Mouse (Mus musculus): ENCODE measurements around the gene Zfpm1. TPM values are rescaled to one million over a fixed set of nuclear protein-coding genes. Genes with fewer than 3 reads are reported as not detected.
A peak's percentile ranks its signal among the peaks of the same experiment; 100 is the strongest.

Gene Zfpm1
- 2.5 and 3.3 TPM in 2 replicates for polyA plus RNA-seq (2016; fragmentation: Nextera tagmentation; extraction: Ambion mirVana)

GRCm38 (mm10) chr8:122282035-122282358, at the start of gene Zfpm1:
Gene Zfpm1 (plus strand): TSS chr8:122282141.
- Histone ChIP-seq H3K4me2 (replicated peaks) (peak within 1 kb of the TSS; percentile 98), H3K9ac (peak within 1 kb of the TSS; percentile 79), H3K27ac (peak within 1 kb of the TSS; percentile 73), H3K27me3 (peaks cover 35% of the 10 kb centered on the region), H3K4me1 (peaks cover 60% of the 10 kb centered on the region), H3K36me3 (no peaks in the 10 kb centered on the region), H3K9me3 (replicated peaks) (no peaks in the 10 kb centered on the region), H3K4me3 (peak within 1 kb of the TSS; percentile 62)
- 2% methylated on average over 31 of the region's 60 CpGs for WGBS
- no peak for ATAC-seq (ENCODE audit: low FRiP score)

DNA sequence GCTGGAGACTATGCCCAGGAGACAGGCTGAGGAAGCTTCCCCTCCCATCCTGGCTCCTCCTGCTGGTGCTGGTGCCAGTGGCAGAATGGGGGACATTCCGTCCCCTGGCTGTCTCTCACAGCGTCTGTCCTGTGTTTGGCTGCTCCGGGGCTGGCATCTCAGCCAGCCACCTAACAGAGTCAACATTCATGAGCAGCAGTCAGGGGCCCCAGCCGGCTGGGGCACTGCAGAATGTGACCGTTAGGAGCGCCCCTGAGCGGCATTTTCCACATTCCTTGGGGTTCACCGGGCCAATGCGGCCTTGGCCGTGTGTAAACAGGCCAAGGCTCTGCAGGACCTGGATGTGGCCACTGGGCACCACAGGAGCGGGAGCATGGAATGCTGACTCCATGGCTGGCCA, 47.9 kb upstream of the Zfpm1 start:
- Histone ChIP-seq H3K27ac (no peak overlapping the region), H3K4me2 (replicated peaks) (no peak overlapping the region), H3K9me3 (replicated peaks) (no peaks in the 10 kb centered on the region), H3K4me1 (peaks cover 34% of the 10 kb centered on the region), H3K36me3 (no peaks in the 10 kb centered on the region), H3K27me3 (peaks cover 39% of the 10 kb centered on the region), H3K4me3 (no peak overlapping the region), H3K9ac (no peak overlapping the region)
- 32% methylated on average over 11 of the region's 11 CpGs for WGBS
- ATAC-seq (ENCODE audit: low FRiP score) = no peak

GRCm38 (mm10) chr8:122236521-122236920, 45.4 kb upstream of the Zfpm1 start:
- Histone ChIP-seq H3K4me1 (peaks cover 11% of the 10 kb centered on the region), H3K9ac (no peak overlapping the region), H3K36me3 (no peaks in the 10 kb centered on the region), H3K9me3 (replicated peaks) (no peaks in the 10 kb centered on the region), H3K27ac (no peak overlapping the region), H3K4me2 (replicated peaks) (no peak overlapping the region), H3K27me3 (peaks cover 16% of the 10 kb centered on the region), H3K4me3 (no peak overlapping the region)
- no peak for ATAC-seq (ENCODE audit: low FRiP score)
- 92% methylated on average over 3 of the region's 3 CpGs for WGBS

DNA sequence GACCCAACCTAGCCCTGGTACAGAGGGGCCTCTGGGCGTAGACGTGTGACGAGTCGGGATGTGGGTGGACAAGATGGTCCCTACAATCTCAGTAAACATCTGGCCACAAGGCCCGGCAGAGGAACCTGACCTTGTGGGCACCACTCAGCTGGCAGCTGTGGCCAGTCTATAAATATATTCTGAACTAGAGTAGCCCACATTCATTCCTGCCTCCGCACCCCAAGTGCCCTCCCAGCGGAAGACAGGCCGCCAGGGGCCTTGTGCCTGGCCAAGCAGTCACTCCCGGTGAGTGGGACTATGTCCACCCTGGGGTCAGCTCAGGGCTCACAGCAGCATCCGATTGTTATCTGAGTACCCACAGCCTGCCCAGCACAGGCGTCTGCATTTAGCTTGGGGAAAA, 43.7 kb upstream of the Zfpm1 start:
- H3K4me1 ChIP-seq = peaks cover 4% of the 10 kb centered on the region; the same call in 1 of the 2 replicates
- 84% methylated on average over 11 of the region's 11 CpGs for WGBS
- no peaks in the 10 kb centered on the region for H3K36me3 ChIP-seq
- H3K9me3 ChIP-seq (replicated peaks) = no peaks in the 10 kb centered on the region
- H3K9ac ChIP-seq = no peak overlapping the region
- H3K4me3 ChIP-seq = no peak overlapping the region
- no peak for ATAC-seq (ENCODE audit: low FRiP score)
- H3K27ac ChIP-seq = no peak overlapping the region
- H3K27me3 ChIP-seq = no peaks in the 10 kb centered on the region
- H3K4me2 ChIP-seq (replicated peaks) = no peak overlapping the region

DNA sequence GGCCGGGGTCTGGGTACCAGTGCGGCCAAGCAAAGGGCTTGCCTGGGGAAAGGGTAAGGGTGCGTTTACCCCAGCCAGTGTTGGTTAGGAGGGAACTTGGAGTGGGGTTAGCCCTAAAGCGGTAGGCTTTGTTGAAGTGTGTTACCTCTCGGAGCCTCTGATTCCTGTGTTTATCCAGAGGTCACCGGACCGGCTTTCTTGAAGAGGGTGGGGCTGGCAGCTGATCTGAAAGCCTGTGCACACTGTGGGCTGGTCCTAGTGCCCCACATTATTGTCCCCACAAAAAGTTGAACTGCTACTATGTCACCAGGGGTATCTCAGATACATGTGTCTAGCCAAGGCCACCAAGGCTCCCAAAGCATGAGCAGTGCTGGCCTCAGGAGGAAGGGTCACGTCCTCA, 43.2 kb upstream of the Zfpm1 start:
- Histone ChIP-seq H3K4me1 (peaks cover 4% of the 10 kb centered on the region; the same call in 1 of the 2 replicates), H3K9ac (no peak overlapping the region), H3K27ac (no peak overlapping the region), H3K9me3 (replicated peaks) (no peaks in the 10 kb centered on the region), H3K36me3 (no peaks in the 10 kb centered on the region), H3K4me3 (no peak overlapping the region), H3K27me3 (no peaks in the 10 kb centered on the region), H3K4me2 (replicated peaks) (no peak overlapping the region)
- ATAC-seq (ENCODE audit: low FRiP score) = no peak
- 72% methylated on average over 8 of the region's 8 CpGs for WGBS

DNA sequence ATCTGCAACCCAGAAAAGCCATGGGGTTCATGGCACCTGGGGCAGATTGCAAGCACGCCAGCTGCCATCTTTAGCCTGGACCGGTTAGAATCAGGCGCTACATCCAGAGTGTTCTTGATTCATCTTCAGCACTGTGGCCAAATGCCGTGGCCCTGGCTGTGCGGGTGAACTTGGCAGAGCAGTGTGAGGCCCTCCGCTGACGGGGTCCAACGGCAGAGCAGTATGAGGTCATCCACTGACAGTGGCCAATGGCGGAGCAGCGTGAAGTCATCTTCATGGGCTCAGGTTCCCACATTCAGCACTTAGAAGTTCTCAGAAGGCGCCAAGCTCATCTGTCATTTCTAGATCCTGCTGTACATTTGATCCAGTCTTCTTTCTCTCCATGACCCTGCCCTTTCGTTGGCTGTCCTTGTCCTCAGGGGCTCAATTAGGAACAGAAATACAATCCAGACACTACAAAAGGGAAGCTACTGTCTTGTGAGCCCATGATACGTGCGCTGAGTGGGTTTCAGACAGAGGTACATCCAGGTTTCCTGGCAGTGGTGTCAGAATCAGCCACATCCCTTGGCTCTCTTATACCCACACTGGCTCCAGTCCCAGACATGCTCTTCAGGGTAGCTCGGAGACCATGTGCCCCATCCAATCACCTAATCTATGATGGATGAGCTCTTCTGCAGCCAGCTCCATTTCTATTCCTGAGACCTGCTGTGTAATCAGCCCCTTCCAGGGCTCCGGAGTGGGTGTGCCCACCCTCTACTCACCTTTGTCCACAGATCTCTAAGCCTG, 41.5 kb upstream of the Zfpm1 start:
- Histone ChIP-seq H3K4me1 (no peaks in the 10 kb centered on the region), H3K4me3 (no peak overlapping the region), H3K36me3 (no peaks in the 10 kb centered on the region), H3K27ac (no peak overlapping the region), H3K27me3 (no peaks in the 10 kb centered on the region), H3K9me3 (replicated peaks) (no peaks in the 10 kb centered on the region), H3K9ac (no peak overlapping the region), H3K4me2 (replicated peaks) (no peak overlapping the region)
- ATAC-seq (ENCODE audit: low FRiP score) = no peak
- WGBS = 87% methylated on average over 16 of the region's 16 CpGs

DNA sequence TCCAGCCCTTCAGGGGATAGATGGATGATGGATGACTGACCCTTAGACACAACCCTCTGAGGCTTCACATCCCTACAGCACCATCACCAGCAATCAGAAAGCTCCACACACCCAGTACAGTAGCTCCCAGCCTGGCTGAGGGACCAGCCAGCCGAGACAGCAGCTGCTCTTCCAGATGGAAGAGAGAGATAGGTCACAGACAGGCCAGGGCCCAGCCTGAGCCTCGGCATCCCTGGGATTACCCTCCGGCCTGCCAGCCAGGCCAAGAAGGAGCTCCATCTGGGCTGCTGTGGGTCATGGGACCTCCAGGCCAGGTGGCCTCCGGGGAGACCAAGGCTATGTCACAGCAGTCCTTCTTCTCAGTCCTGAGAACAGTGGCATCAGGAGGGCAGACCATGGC, 38.6 kb upstream of the Zfpm1 start:
- H3K9me3 ChIP-seq (replicated peaks) = no peaks in the 10 kb centered on the region
- H3K27ac ChIP-seq = no peak overlapping the region
- no peak overlapping the region for H3K4me3 ChIP-seq
- H3K36me3 ChIP-seq = no peaks in the 10 kb centered on the region
- peaks cover 2% of the 10 kb centered on the region; the same call in 1 of the 2 replicates for H3K4me1 ChIP-seq
- 73% methylated on average over 4 of the region's 4 CpGs for WGBS
- H3K4me2 ChIP-seq (replicated peaks) = no peak overlapping the region
- no peak for ATAC-seq (ENCODE audit: low FRiP score)
- H3K27me3 ChIP-seq = no peaks in the 10 kb centered on the region
- H3K9ac ChIP-seq = no peak overlapping the region

GRCm38 (mm10) chr8:122245161-122245560, 36.8 kb upstream of the Zfpm1 start:
- no peaks in the 10 kb centered on the region for H3K36me3 ChIP-seq
- no peak overlapping the region for H3K9ac ChIP-seq
- WGBS = 81% methylated on average over 6 of the region's 6 CpGs
- ATAC-seq (ENCODE audit: low FRiP score) = no peak
- H3K4me1 ChIP-seq = peaks cover 2% of the 10 kb centered on the region; the same call in 1 of the 2 replicates
- no peak overlapping the region for H3K4me2 ChIP-seq (replicated peaks)
- H3K27ac ChIP-seq = no peak overlapping the region
- H3K4me3 ChIP-seq = no peak overlapping the region
- no peaks in the 10 kb centered on the region for H3K27me3 ChIP-seq
- no peaks in the 10 kb centered on the region for H3K9me3 ChIP-seq (replicated peaks)

DNA sequence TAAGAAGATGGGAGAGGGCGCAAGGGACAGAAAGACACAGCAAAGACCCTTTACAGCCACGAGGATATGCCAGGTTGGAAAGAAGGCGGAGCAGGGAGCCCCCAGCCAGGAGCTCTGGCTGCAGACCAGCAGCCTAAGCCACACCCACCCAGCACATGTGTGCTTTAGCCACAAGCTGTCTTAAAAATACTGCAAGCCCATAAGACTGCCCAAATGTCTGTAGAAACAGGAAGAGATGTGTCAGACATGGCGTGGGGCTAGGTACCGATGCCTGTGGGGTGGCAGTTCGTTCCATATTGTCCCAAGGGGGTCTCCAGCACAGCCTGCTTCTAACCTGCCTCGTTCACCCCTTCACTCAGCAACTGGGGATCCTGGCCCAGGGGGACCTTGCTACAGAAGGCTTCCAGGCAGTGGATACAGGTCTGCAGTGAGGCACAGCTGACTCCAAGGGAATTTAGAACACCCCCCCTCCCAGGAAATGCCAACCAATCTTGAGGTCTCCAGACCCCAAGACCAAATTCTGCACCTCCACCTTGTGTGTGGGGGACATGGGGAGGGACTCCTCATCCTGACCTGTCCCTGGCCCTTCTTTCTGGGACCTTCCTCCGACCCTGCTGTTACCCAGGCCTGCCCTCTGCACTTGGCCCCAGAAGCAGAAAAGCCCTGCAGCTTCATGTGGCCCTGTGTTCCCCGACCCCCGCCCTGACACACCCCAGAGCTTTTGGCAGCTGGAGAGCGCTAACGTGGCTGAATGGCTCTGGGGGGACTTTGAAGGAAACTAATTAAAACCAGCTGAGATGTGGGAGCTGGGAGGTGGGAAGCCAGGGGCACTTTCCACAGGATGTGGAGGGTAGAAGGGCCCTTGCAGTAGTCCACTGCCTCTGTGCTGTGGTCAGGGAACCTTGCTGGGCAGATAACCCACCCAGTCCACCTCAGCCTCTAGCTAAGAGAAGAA, 35.4 kb upstream of the Zfpm1 start:
- WGBS = 36% methylated on average over 12 of the region's 12 CpGs
- Histone ChIP-seq H3K27me3 (no peaks in the 10 kb centered on the region), H3K36me3 (no peaks in the 10 kb centered on the region), H3K4me1 (peaks cover 2% of the 10 kb centered on the region; the same call in 1 of the 2 replicates), H3K9me3 (replicated peaks) (no peaks in the 10 kb centered on the region), H3K4me2 (replicated peaks) (no peak overlapping the region), H3K9ac (no peak overlapping the region), H3K27ac (no peak overlapping the region), H3K4me3 (no peak overlapping the region)
- ATAC-seq (ENCODE audit: low FRiP score) = no peak

GRCm38 (mm10) chr8:122251739-122252138, 30.2 kb upstream of the Zfpm1 start:
- 76% methylated on average over 1 of the region's 1 CpGs for WGBS
- no peak for ATAC-seq (ENCODE audit: low FRiP score)
- H3K36me3 ChIP-seq = no peaks in the 10 kb centered on the region
- H3K9me3 ChIP-seq (replicated peaks) = no peaks in the 10 kb centered on the region
- H3K4me2 ChIP-seq (replicated peaks) = no peak overlapping the region
- H3K4me3 ChIP-seq = no peak overlapping the region
- H3K27me3 ChIP-seq = no peaks in the 10 kb centered on the region
- no peak overlapping the region for H3K9ac ChIP-seq
- H3K27ac ChIP-seq = no peak overlapping the region
- H3K4me1 ChIP-seq = peaks cover 2% of the 10 kb centered on the region; the same call in 1 of the 2 replicates

DNA sequence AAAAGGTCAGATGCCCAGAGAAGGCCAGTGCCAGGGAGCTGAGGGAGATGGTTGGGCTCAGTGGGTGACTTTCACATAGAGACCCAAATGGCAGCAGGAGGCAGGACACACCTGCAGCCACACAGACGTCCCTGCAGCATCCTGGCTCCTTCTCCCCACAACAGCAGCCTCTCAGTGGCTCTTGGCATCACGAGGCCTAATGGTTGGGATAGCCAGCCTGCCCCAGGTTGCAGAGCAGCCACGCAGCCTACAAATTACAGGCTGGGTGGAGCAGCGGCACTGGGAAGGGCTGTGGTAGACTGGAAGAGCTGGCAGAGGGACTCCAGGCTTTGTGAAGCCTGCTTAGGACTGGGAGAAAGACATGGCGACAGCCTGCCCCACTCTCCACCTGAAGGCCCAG, 29.6 kb upstream of the Zfpm1 start:
- H3K27me3 ChIP-seq = no peaks in the 10 kb centered on the region
- no peak for ATAC-seq (ENCODE audit: low FRiP score)
- no peak overlapping the region for H3K4me3 ChIP-seq
- no peak overlapping the region for H3K9ac ChIP-seq
- WGBS = 62% methylated on average over 5 of the region's 5 CpGs
- H3K36me3 ChIP-seq = no peaks in the 10 kb centered on the region
- H3K4me2 ChIP-seq (replicated peaks) = no peak overlapping the region
- H3K4me1 ChIP-seq = no peaks in the 10 kb centered on the region
- H3K9me3 ChIP-seq (replicated peaks) = no peaks in the 10 kb centered on the region
- no peak overlapping the region for H3K27ac ChIP-seq

- no peak; the same call in 1 of the 2 replicates for ATAC-seq (ENCODE audit: low FRiP score)
Measured at GRCm38 (mm10) chr8:122259351-122259750, 22.6 kb upstream of the Zfpm1 start.

More at GRCm38 (mm10) chr8:122259351-122259750, 22.6 kb upstream of the Zfpm1 start:
- Histone ChIP-seq H3K27ac (no peak overlapping the region), H3K9me3 (replicated peaks) (no peaks in the 10 kb centered on the region), H3K4me3 (no peak overlapping the region), H3K4me1 (peaks cover 3% of the 10 kb centered on the region; the same call in 1 of the 2 replicates), H3K4me2 (replicated peaks) (no peak overlapping the region), H3K36me3 (no peaks in the 10 kb centered on the region), H3K9ac (no peak overlapping the region), H3K27me3 (peaks cover 20% of the 10 kb centered on the region; the same call in 1 of the 2 replicates)
- WGBS = 59% methylated on average over 2 of the region's 2 CpGs

Measured in hindbrain, embryonic 12.5 days (tissue).